Mouse (Mus musculus): ENCODE results near the gene Nell2.
"Not testable (repeated sequence)": the region's sequence is repeated elsewhere in the genome, so short reads cannot be mapped to it uniquely, and the experiment has no call there.

- TF ChIP-seq CTCF (IDR thresholded peaks at IDR 0.05; ENCODE audit: extremely low read depth, insufficient read depth, insufficient read length, insufficient replicate concordance); POLR2A (IDR thresholded peaks at IDR 0.05; ENCODE audit: low read depth, low read length): not testable (repeated sequence)
Observed at GRCm38 (mm10) chr15:95237021-95237420, 291.3 kb downstream of the Nell2 start.
